Mouse (Mus musculus) forebrain, embryonic 10.5 days (tissue): ENCODE measurements at regions not wholly inside any gene's neighbourhood (a gene's known extent, or its start where the extent isn't known, plus 50 kb on each side); places are given as distances from the start of the nearest gene placed in this dataset.
A peak's percentile ranks its signal among the peaks of the same experiment; 100 is the strongest.

Source experiments
- DNase-seq: peaks from one replicate; pipeline ENCODE4 v3.0.0-alpha.2; 2017; ENCODE audit warnings: low spot score; ENCODE audit errors: extremely low spot score
- H3K27ac ChIP-seq: fragments of 300-500 bp; sonication (generic); 2 replicates; pipeline ENCODE4 v1.5.1; 2016; ENCODE audit warnings: mild to moderate bottlenecking
- H3K27me3 ChIP-seq: fragments of 300-500 bp; sonication (generic); 2 replicates; pipeline ENCODE4 v1.6.1; 2016; ENCODE audit warnings: mild to moderate bottlenecking; ENCODE audit not compliant: poor library complexity, severe bottlenecking
- H3K36me3 ChIP-seq: fragments of 300-500 bp; sonication (generic); replicated peaks from 2 replicates; pipeline ENCODE4 v1.6.1; 2016; ENCODE audit warnings: mild to moderate bottlenecking, moderate library complexity
- H3K4me1 ChIP-seq: fragments of 300-500 bp; sonication (generic); 2 replicates; pipeline ENCODE4 v1.6.1; 2016
- H3K4me3 ChIP-seq: fragments of 300-500 bp; sonication (generic); 2 replicates; pipeline ENCODE4 v1.5.1; 2016; ENCODE audit warnings: mild to moderate bottlenecking, moderate library complexity
- H3K9me3 ChIP-seq: fragments of 300-500 bp; sonication (generic); 2 replicates; pipeline ENCODE4 v1.6.1; 2016; ENCODE audit warnings: mild to moderate bottlenecking, moderate library complexity
- WGBS: fragments of 180-500 bp; shearing (Covaris S2); methylation state at CpG from one replicate; pipeline ENCODE4 v1.1.7; 2016; 5-methylcytosine and 5-hydroxymethylcytosine counted together

- DNase-seq, result no peak
- H3K27ac ChIP-seq, result no peak overlapping the region
- H3K4me1 ChIP-seq, result no peaks in the 10 kb centered on the region
- WGBS, result 93% methylated on average over 4 of the region's 4 CpGs
- no peak overlapping the region for H3K4me3 ChIP-seq
- H3K27me3 ChIP-seq, result no peaks in the 10 kb centered on the region
- no peaks in the 10 kb centered on the region for H3K9me3 ChIP-seq
- H3K36me3 ChIP-seq, result no peaks in the 10 kb centered on the region
These were observed 729.7 kb downstream of the Galc start for GRCm38 (mm10) chr12:97529556-97529955.

- WGBS, result 70% methylated on average over 1 of the region's 1 CpGs
These were observed 733.3 kb downstream of the Galc start for GRCm38 (mm10) chr12:97525931-97526330.

GRCm38 (mm10) chr12:97519834-97520489 lies 739.3 kb downstream of the Galc start:
- no peaks in the 10 kb centered on the region for H3K36me3 ChIP-seq
- WGBS, result 90% methylated on average over 4 of the region's 4 CpGs
- DNase-seq, result no peak
- H3K9me3 ChIP-seq, result no peaks in the 10 kb centered on the region
- no peak overlapping the region for H3K27ac ChIP-seq
- H3K27me3 ChIP-seq, result no peaks in the 10 kb centered on the region
- peaks cover 4% of the 10 kb centered on the region; the same call in 1 of the 2 replicates for H3K4me1 ChIP-seq
- no peak overlapping the region for H3K4me3 ChIP-seq

More at GRCm38 (mm10) chr12:97525931-97526330, 733.3 kb downstream of the Galc start:
- H3K4me3 ChIP-seq, result no peak overlapping the region
- no peak overlapping the region for H3K27ac ChIP-seq
- H3K4me1 ChIP-seq, result no peaks in the 10 kb centered on the region
- no peaks in the 10 kb centered on the region for H3K9me3 ChIP-seq
- no peak for DNase-seq
- no peaks in the 10 kb centered on the region for H3K27me3 ChIP-seq
- H3K36me3 ChIP-seq, result no peaks in the 10 kb centered on the region

- H3K4me1 ChIP-seq, result peaks cover 4% of the 10 kb centered on the region; the same call in 1 of the 2 replicates
- 84% methylated on average over 2 of the region's 2 CpGs for WGBS
These were observed 741.7 kb downstream of the Galc start for GRCm38 (mm10) chr12:97517534-97517933.

GRCm38 (mm10) chr12:97515805-97516204 lies 743.5 kb downstream of the Galc start:
- Histone ChIP-seq H3K27me3 (no peaks in the 10 kb centered on the region), H3K4me1 (peaks cover 11% of the 10 kb centered on the region; the same call in 1 of the 2 replicates), H3K36me3 (no peaks in the 10 kb centered on the region), H3K27ac (no peak overlapping the region), H3K4me3 (no peak overlapping the region), H3K9me3 (no peaks in the 10 kb centered on the region)
- DNase-seq, result no peak
- 96% methylated on average over 5 of the region's 5 CpGs for WGBS

More at GRCm38 (mm10) chr12:97517534-97517933, 741.7 kb downstream of the Galc start:
- Histone ChIP-seq H3K27ac (no peak overlapping the region), H3K9me3 (no peaks in the 10 kb centered on the region), H3K36me3 (no peaks in the 10 kb centered on the region), H3K27me3 (no peaks in the 10 kb centered on the region), H3K4me3 (no peak overlapping the region)
- no peak for DNase-seq

- WGBS, result 85% methylated on average over 9 of the region's 9 CpGs
- no peaks in the 10 kb centered on the region for H3K36me3 ChIP-seq
- DNase-seq, result no peak
- H3K9me3 ChIP-seq, result no peaks in the 10 kb centered on the region
- H3K27ac ChIP-seq, result no peak overlapping the region
- no peaks in the 10 kb centered on the region for H3K27me3 ChIP-seq
- no peak overlapping the region for H3K4me3 ChIP-seq
- H3K4me1 ChIP-seq, result peaks cover 7% of the 10 kb centered on the region; the same call in 1 of the 2 replicates
These were observed 747.4 kb downstream of the Galc start for GRCm38 (mm10) chr12:97511866-97512265.

- 96% methylated on average over 2 of the region's 2 CpGs for WGBS
These were observed 757.8 kb downstream of the Galc start for GRCm38 (mm10) chr12:97501441-97501840.

GRCm38 (mm10) chr12:97483559-97483958 lies 775.7 kb downstream of the Galc start:
- Histone ChIP-seq H3K36me3 (no peaks in the 10 kb centered on the region), H3K27me3 (no peaks in the 10 kb centered on the region), H3K9me3 (no peaks in the 10 kb centered on the region), H3K4me1 (no peaks in the 10 kb centered on the region), H3K27ac (no peak overlapping the region), H3K4me3 (no peak overlapping the region)
- no peak for DNase-seq
- WGBS, result 88% methylated on average over 2 of the region's 2 CpGs

More at GRCm38 (mm10) chr12:97501441-97501840, 757.8 kb downstream of the Galc start:
- H3K27ac ChIP-seq, result no peak overlapping the region
- H3K27me3 ChIP-seq, result no peaks in the 10 kb centered on the region
- no peaks in the 10 kb centered on the region for H3K4me1 ChIP-seq
- DNase-seq, result no peak
- H3K9me3 ChIP-seq, result no peaks in the 10 kb centered on the region
- no peak overlapping the region for H3K4me3 ChIP-seq
- H3K36me3 ChIP-seq, result no peaks in the 10 kb centered on the region

- peaks cover 36% of the 10 kb centered on the region for H3K4me1 ChIP-seq
- H3K9me3 ChIP-seq, result no peaks in the 10 kb centered on the region
- H3K4me3 ChIP-seq, result no peak overlapping the region
- no peaks in the 10 kb centered on the region for H3K36me3 ChIP-seq
- peak overlapping the region; percentile 31; the same call in 1 of the 2 replicates for H3K27ac ChIP-seq
- H3K27me3 ChIP-seq, result peaks cover 2% of the 10 kb centered on the region; the same call in 1 of the 2 replicates
- DNase-seq, result no peak
- 37% methylated on average over 11 of the region's 11 CpGs for WGBS
These were observed 782.6 kb downstream of the Galc start for GRCm38 (mm10) chr12:97476466-97477250.

- peaks cover 9% of the 10 kb centered on the region; the same call in 1 of the 2 replicates for H3K27me3 ChIP-seq
- H3K9me3 ChIP-seq, result no peaks in the 10 kb centered on the region
- DNase-seq, result no peak
- 30% methylated on average over 2 of the region's 2 CpGs for WGBS
- H3K4me1 ChIP-seq, result peaks cover 36% of the 10 kb centered on the region
- H3K4me3 ChIP-seq, result no peak overlapping the region
- no peak overlapping the region for H3K27ac ChIP-seq
- H3K36me3 ChIP-seq, result no peaks in the 10 kb centered on the region
These were observed 783.5 kb downstream of the Galc start for GRCm38 (mm10) chr12:97475751-97476150.

GRCm38 (mm10) chr12:97469183-97469582 lies 790.1 kb downstream of the Galc start:
- peaks cover 18% of the 10 kb centered on the region for H3K4me1 ChIP-seq
- H3K36me3 ChIP-seq, result no peaks in the 10 kb centered on the region
- H3K27ac ChIP-seq, result no peak overlapping the region
- DNase-seq, result no peak
- H3K27me3 ChIP-seq, result peaks cover 10% of the 10 kb centered on the region; the same call in 1 of the 2 replicates
- H3K9me3 ChIP-seq, result no peaks in the 10 kb centered on the region
- no peak overlapping the region for H3K4me3 ChIP-seq
- WGBS, result 75% methylated on average over 3 of the region's 3 CpGs

- Histone ChIP-seq H3K4me1 (no peaks in the 10 kb centered on the region), H3K27ac (no peak overlapping the region), H3K36me3 (no peaks in the 10 kb centered on the region), H3K9me3 (no peaks in the 10 kb centered on the region), H3K27me3 (no peaks in the 10 kb centered on the region), H3K4me3 (no peak overlapping the region)
- 84% methylated on average over 3 of the region's 3 CpGs for WGBS
- DNase-seq, result no peak
These were observed 823.1 kb downstream of the Galc start for GRCm38 (mm10) chr12:97436141-97436540.

GRCm38 (mm10) chr12:97434021-97434420 lies 825.2 kb downstream of the Galc start:
- Histone ChIP-seq H3K4me3 (no peak overlapping the region), H3K27me3 (no peaks in the 10 kb centered on the region), H3K36me3 (no peaks in the 10 kb centered on the region), H3K4me1 (no peaks in the 10 kb centered on the region), H3K9me3 (no peaks in the 10 kb centered on the region), H3K27ac (no peak overlapping the region)
- 79% methylated on average over 1 of the region's 1 CpGs for WGBS
- no peak for DNase-seq
